Mouse (Mus musculus): Measurements from ENCODE around the gene Ablim1.

Ablim1 gene

DNA sequence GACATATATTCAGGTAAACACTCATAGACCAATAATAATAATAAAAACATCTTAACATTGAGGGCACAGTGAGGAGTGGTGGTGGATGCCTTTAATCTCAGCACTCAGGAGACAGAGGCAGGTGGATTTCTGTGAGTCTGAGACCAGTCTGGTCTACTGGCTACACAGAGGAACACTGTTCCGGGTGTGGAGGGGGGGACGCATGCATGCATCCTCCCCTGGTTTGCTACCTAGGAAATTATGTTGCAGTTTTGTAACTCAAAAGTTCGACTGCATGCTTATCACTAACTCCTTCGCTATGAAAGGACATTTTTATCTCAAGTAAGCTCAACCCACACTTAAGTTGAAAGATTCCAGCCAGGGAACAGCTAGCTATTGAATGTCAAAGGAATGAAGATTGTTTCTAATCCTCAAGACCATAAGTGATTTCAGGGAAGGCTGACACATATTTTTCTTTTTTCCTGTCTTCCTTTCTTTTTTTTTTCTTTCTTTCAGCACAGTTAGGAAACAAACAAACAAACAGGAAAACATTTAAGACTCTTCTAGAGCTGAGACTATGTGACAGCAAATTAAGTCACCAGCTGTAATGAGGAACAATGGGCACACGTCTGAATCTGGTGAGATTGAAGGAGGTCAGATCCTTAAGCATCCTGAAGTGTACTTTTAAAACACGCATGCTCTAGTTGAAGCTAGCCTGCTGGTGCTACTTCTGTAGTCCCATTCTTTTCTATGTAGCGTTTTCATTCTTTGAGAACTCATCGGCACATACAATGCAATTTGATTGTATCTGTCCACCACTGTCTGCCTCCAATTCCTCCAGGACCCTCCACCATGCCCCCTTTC is 26.4 kb upstream of the Ablim1 start:
- DNase-seq = no peak

DNA sequence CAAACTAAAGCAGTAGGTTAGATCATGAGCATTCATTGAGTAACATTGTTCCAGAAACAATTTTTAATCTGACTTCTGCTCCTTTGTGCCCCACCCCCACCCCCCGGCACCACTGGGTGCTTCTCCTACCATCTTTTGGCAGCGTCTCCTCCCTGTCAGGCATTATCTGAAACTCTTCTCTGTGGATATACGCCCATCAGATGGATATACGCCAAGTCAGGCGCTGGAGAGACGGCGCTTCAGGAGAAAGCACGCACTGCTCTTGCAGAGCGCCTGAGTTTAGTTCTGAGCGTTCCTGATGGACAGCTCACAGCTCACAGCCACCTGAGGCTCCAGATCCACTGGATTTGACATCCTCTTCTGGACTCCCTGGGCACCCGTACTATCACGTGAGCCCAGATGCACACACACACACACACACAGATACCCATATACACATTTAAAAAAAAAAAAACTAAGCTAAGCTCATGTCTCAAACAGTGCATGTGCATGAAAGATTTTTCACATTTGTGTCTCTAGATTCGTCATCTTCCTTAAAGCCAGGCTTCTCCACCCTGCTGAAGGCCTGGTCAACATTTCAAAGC is 24.7 kb upstream of the Ablim1 start:
- no peak for DNase-seq

DNA sequence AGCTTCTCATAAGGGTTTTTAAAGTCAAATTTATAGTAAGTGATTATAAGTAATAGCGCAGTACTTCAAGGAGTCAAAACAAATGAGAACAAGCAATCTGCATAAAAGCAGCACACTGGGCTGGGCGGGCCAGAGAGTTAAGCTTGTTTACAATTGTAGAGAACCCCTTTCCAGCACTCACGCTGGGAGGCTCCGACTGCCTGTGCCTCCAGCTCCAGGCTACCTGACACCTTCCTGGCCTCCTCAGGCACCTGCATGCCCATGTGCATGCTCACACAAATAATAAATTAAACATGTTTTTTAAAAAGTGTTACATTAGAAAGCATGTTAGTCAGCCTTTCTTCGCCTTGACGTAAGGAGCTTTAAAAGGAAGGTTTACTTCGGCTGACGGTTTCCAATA is 20.4 kb upstream of the Ablim1 start:
- DNase-seq = no peak

DNA sequence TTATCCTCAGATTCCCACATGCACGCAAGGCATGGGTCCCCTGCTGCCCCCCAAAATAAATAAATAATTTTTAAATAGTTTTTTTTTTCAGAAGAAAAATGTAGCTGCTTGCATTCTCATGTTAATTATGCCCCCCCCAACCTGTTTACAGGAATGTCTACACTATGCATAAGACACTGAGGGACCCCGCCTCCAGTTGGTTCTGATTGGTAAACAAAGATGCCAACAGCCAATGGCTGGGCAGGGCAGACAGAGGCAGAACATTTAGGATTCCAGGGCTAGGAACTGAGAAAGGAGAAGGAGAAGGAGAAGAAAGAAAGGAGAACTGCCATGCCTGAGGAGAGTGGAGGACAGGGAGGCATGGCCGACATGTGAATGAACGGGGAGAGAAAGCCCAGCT is 18.6 kb upstream of the Ablim1 start:
- no peak for DNase-seq

DNA sequence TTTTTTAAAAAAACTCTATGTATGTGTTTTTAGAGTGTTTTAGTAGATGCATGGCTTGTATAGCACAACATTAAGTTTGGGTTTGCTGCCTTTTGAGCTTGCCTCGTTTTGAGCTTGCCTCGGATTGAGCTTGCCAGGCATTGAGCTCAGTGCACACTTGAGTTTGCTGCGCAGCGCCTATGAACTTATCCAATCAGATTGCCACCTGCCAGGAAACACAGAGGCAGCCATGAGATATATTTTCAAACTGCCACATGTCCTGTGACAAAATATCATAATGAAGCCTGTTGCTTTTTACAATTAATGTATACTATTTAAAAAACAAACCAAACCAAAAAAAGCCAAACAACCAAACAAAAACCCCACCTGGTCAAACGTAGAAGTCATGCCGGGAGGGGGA is 16.5 kb upstream of the Ablim1 start:
- no peak for DNase-seq

DNA sequence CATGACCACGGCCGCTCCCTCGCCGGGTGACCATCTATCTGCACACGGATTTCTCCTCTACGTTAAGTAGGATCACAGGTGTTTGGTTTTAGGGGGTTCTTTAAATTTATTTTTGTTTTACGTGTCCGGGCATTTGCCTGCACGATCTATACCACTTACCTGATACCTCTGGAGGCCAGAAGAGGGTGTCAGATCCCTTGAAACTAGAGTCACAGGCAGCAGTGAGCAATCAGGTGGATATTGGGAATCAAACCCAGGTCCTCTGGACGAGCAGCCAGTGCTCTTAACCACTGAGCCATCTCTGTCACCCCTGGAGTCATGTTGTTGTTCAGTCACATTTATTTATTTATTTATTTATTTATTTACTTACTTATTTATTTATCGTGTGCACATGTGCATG is 15.6 kb upstream of the Ablim1 start:
- no peak for DNase-seq

DNA sequence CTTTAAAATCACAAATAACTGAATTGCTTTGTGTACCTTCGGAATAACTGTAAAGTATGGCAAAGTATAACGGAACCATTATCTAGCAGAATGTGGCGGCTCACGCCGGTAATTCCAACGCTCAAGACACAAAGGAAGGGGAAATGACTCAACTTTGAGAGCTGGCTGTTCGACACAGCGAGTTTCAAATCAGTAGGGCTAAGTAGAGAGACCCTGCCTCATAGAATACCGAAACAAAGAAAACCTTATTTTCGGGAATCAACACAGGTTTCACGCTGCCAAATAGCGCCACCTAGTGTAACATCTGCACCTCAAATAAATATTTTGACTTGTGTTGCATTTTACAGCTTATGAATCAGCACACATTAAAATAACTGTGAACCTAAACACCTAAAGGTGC is 14.1 kb upstream of the Ablim1 start:
- DNase-seq = peak; percentile 59 to 71

DNA sequence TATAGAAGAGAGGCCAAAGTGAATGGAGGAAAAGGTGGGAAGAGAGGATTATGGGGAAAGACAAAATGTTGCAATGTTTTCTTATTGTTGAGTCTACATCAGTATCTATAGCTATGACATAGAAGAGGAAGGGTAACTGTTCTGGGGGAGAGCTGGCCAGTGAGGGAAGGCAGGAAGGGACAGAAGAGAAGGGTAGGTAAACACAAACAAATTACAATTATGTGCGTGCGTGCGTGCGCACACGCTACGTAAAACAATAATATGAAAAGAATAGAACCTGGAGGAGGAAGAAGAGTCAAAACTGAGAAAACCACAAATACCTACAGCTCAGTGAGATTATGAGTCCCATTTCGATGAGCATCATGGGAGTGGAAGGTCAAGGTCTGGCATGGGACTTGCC is 13.6 kb upstream of the Ablim1 start:
- no peak for DNase-seq

DNA sequence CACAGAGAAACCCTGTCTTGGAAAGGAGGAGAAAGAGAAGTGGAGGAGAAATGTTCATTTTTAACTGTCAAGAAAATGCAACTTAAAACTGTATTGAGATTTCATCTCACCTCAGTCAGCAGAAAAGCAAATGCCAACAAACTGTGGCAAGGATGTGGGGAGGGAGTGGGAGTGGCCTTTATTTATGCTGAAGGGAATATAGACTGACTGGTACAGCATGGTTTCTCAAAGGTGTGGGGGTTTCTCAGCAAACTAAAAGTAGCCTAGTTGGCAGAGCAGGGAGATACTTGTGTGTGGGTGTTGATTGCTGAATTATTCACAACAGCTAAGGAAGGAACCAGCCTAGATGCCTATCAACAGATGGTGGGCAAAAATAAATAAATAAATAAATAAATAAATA is 13.0 kb upstream of the Ablim1 start:
- no peak for DNase-seq

DNA sequence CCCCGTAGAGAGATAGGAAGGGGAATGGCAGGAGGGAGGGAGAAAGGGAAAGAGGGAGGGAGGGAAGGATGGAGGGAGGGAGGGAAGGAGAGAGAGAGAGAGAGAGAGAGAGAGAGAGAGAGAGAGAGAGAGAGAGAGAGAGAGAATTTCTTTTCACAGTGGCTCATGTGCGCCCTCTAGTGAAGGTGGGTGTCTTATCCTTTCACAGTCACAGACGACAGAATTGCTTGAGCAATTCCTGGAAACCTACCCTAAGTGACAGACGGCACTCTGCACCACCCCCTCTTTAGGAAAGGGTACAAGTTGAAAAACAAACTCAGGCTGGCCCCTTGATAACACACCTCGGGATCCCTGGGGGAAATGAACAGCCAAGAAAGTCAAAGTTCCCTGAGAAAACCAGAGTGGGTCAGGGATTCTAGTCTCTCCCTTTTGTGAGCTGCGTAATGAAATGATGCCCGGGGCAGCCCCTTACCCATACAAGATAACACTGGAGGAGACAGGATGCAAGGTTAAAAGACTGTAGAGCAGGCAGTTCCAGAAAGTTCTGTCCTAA is 11.1 kb upstream of the Ablim1 start:
- DNase-seq = peak; percentile 85 to 86

DNA sequence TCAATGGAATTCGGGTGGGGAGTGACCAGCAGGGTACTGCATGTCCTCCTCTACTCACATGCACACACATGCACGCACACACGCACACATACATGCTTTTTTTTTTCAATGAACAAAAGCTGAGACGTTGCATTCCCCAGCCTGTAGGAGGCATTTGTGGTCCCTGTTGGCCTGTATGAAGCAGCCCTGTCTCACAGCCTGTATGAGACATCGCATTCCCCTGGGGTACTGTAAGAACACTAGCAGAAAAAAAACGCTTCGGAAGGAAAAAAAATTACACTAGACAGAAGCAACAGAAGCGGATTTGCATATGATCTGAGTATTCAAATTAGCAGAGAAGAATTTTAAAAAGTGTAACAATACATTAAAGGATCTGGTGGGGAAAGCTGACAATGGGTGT is 8.4 kb upstream of the Ablim1 start:
- DNase-seq = no peak

DNA sequence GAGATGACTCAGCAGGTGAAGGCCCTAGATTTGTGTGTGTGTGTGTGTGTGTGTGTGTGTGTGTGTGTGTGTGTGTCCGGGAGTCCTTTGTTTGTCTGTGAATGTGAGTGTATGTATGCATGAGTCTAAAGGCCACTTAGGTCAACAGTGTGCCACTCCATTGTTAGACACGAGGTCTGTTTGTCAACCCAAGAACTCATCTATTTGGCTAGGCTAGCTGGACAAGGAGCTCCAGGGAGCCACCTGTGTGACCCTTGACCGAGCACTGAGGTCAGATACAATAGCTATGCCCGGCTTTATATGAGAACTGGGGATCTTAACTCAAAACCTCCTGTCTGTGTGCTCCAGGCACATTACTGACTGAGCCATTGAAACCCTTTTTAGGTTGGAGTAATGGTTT is 7.8 kb upstream of the Ablim1 start:
- DNase-seq = no peak

DNA sequence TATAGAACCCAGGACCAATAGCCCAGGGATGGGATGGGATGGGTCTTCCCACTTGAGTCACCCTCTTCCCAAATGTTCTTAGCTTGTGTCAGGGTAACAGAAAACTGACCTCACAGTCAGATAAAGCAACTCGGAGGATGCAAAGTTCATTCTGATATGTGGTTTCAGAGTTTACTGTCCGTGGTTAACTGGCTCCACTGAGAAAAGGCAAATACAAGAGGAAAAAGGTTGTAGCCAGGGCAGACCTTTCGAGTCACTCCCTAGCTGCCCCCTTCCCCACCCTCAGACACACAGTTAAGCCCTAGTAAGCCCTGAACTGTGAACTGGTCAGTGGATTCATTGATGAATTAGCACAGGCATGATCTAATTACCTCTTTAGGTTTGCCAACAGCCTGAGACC is 7.1 kb upstream of the Ablim1 start:
- no peak for DNase-seq

DNA sequence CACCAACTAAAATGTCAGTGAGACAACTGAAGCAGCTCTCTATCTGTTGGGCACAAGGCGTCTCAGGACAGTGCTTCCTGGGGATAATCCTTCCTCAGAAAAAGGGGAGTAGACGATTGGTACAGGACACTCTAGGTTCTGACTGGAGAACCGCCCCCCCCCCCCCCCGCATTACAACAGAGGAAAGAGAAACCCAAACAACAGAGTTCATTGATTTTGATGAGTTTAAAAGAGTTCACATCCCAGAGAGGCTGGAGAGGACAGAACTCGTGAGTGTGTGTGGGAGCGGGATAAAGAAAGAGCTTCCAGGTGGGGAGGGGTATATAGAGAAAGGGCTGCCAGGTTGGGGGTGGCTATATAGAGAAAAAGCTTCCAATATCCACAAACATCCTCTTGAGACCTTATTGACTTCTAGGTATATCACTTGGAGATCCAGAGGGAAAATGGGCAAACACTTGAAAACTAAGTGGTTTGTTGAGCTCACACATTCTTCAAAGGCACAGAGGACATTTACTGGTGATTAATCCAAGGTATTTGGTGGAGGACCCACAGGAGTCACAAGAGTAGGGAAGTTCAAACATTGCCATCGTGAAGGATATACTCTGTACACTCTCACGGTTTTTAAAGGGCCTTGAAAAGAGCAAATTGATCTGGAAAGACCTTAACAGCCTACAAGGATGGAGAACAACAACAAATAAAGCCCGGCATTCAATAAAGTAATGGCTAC is 6.1 kb upstream of the Ablim1 start:
- no peak for DNase-seq

DNA sequence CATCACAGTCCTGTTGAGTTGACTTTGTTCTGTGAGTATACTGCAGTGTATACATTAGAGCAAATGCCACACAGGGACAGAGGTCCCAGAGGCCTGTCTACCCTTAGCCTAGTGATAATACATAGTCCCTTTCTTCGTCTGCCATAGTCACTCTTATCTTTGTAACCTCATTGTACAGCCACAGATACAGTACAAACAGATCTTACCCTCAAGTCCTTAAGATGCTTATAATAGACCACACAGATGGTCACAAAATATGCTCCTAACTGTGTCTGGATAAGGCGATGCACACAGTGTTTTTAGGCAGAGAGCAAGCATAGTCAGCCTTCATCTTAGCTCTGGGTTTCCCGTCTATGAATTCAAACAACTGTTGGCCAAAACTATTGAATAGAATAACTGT is 1.9 kb upstream of the Ablim1 start:
- no peak for DNase-seq

DNA sequence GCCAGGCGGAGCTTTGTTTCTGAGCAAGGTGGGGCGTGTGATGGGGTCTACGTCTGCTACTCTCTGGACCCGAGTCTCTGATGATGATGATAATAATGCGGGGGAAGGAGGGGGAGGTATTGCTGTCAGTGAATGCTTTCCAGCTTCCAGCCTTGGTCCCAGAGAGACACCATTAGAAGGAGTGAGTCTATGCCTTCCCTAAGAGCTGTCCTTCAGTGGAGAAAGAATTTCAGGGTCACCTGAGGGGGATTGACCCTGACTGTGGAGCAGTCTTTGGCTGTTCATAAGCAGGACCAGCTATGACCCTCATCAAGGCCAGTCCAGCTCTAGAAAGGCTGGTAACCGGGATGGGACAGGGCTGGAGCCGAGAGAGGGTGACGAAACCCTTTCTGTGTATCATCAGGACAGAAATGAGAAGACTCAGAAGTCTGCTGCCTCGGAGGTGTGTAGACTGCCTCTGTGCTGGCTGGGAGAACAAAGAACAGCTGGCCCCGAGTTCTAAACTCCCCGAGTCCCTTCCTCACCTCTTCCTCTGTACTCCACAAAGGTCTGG is 370 bp upstream of the Ablim1 start:
- DNase-seq = no peak

DNA sequence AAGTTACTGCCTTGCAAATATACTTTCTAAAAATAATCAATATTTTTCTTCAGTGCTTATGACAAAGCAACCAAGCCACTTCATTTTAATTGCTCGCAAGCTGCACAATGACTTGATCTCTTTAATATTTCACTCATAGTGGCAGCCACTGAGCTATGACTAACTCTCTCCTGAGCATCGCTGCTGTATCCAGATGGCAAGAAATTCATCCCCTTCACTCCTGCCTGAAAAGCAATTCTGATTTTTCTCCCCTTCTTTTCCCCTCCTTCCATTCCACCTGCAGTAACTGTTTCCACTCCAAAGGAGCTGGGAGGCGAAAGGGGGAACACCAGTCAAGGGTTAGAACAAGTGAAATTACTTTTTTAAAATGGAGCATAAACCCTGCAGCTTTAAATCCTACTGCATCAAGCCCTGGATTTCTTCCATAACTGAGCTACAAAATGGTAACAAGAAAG is 801 bp downstream of the Ablim1 start:
- no peak for DNase-seq

DNA sequence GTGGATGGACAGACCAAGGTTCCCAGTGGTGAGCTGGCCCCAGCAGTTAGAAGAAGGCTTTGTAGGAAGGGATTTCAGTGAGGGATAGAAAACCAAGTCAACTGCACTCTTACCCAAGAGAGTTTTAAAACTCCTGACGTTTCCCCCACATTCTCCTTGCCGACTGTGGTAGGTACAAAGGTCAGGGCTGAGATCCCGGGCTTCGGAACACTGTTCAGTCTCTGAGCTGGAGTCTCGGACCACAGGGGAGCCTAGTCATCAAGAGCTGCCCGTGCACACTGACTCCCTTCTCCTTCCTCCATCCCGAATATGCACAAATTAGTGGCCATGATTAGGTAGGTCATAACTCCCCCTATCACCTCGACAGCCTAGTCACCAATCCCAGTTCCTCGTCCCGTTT is 1.5 kb downstream of the Ablim1 start:
- DNase-seq = peak in 1 of 2 experiments; percentile 54

DNA sequence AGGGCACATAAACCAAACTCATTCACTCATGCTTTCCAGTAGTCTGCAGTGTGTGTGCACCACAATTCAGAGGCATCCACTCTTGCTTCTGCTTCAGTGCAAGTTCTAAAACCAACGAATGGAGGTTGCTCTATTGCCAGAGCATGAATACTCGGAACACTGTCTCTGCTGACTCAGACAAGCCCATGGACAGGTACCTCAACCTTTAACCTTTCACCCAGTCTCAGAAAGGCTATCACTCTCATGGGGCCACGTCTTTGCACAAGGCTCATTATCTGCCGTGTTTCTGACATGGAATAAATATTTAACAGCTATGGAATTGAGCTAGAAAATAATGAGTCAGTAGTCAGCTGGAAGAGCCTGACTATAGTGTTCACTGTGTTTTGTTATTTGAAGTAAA is 4.7 kb downstream of the Ablim1 start:
- DNase-seq = no peak

DNA sequence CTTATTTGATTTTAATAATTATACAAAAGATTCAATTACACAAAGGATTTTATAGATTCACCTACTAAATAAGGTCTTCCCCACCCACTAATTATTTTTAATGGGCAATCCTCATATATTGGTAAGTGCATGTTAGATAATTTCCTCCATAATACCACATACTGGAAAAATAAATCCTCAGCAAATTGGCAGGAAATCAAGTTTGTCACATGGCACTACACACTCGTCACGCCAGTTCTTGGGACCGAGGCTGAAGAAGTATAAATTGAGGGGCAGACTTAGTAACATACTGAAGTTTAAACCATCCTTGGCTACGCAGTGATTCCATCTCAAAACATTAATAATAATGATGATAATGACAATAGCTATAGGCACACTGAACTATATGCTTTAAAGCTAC is 8.1 kb downstream of the Ablim1 start:
- DNase-seq = no peak

DNA sequence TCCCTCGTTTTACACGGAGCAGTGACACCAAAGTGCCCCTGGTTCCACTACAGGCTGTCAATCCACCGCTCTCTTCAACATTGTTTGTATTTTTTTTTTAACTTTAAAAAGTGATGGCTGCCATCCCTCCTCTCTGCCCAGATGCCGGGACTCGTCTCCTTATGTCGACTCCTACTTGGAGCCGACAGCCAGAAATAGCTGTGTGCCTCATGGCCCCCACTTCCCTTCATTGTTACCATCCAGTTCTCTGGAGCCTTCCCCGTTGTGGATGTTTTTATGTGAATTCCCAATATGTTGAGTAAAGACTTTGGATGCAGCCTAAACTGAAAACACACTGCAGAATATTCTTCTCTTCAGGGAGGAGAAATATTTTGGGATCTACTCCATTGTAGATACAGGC is 8.7 kb downstream of the Ablim1 start:
- DNase-seq = no peak

DNA sequence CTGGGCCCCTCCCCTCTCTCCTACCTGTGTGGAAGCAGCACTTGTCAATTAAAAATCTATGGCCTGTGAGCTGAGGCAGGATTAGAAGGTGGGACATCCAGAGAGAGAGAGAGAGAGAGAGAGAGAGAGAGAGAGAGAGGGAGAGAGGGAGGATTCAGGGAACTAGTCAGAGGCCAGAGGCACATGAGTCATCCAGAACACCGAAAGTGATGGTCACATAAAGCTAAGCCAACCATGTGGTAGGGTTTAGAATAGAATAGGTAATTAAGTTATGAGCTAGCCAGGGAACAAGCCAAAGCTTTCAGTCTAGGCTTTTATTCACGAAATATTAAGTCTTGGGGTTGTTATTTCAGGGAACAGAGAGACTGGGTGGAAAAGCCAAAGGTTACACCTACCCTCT is 10.1 kb downstream of the Ablim1 start:
- no peak for DNase-seq

DNA sequence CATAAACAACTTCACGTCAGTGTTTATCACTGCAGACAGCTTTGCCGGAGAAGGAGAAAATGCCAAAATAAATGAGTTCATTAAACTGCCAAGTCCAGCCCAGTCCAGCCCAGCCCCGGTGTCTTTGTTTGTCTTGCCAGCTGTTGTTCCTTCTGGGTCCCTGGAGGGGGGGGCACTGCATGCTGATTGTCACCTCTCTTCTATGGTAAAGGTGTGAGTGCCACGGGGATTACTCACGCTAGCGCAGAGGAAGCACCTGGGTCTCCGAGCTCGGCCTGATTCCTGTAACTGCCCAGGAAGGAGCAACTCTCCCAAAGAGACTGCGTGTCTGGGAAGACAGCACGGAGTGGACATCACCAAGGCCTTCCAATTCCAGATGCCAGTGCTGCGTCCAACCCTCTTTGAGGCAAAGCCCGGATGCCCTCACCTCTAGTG is 12.7 kb downstream of the Ablim1 start:
- DNase-seq = no peak

Measured in cerebellum, adult 18-20 months (tissue).